Mouse (Mus musculus): Measurements from ENCODE around the gene Hist2h2bb.
A peak's percentile ranks its signal among the peaks of the same experiment; 100 is the strongest.

- peak; percentile 60; the same call in 1 of the 2 replicates for TF ChIP-seq POLR2A (IDR thresholded peaks at IDR 0.05; ENCODE audit: control insufficient read depth, low read depth, low read length)
- TF ChIP-seq CTCF (IDR thresholded peaks at IDR 0.05; ENCODE audit: control insufficient read depth, insufficient read depth, insufficient replicate concordance, low read depth, low read length), result no peak
Observed at GRCm38 (mm10) chr3:96268051-96268775, 1.3 kb upstream of the Hist2h2bb start, which contains the start of gene Hist2h3b.

All from testis, adult 2 months (tissue).